Mouse (Mus musculus) adrenal gland, postnatal 14 days (tissue): ENCODE measurements around the gene Msrb2. TPM values are rescaled to one million over a fixed set of nuclear protein-coding genes. Genes with fewer than 3 reads are reported as not detected.

Source experiments
- total RNA-seq: library from RNA; stranded (reverse); gene quantifications from 2 replicates; pipeline ENCODE4 v1.2.3, GENCODE M21; 2021

The Msrb2 gene
- total RNA-seq, 1 experiment from 2014 or later: 31.1 TPM

Other genes starting within 250 kb of the Msrb2 start
- gene Armc3, start 172.1 kb upstream of the Msrb2 start, total RNA-seq: not detected in 2 replicates
- not detected in 2 replicates for gene Ptf1a, start 74.2 kb downstream of the Msrb2 start, total RNA-seq
- not detected in 2 replicates for gene 4921504E06Rik, start 182.5 kb downstream of the Msrb2 start, total RNA-seq